In the genomic region with DNA sequence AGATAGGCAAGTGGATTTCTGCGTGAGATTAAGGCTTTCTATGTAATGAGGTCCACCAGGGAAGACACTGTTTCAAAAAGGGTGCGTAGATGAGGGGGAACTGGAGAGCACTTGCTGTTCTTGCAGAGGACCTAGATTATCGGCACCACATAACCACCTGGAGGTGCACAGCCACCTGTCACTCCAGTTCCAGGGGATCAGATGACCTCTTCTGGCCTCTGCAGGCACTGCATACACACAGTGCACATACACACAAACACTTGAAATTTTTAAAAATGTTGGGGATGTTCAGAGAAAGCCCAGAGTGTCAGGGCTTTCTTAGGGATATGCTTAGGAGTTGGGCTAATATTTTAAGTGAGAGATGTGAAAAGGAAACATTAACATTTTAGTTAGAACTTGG, we compare ENCODE assay signal across 18 mouse cellular contexts. TPM values are rescaled to one million over a fixed set of nuclear protein-coding genes. Genes with fewer than 3 reads are reported as not detected.
DNase-seq lines count a peak whose midpoint lies in the region; ATAC-seq and TF ChIP-seq lines count a peak whose summit lies in the region.
"Had no signal": no experiment of that assay in that cellular context is flagged by ENCODE, and none has a peak within 500 bp of the region (broad histone marks: within the 10 kb centered on the region; RNA-seq: fewer than 3 reads in every experiment).

No protein-coding gene starts in this region.

- peak; percentile 18 for TF ChIP-seq RAD21 in MEL (IDR thresholded peaks at IDR 0.05; ENCODE audit: low read depth, low read length)

- intact Hi-C loops in gastrocnemius, adult 2 months (cut with DNase I) = no loop called here

- no peak overlapping the region for H3K27ac ChIP-seq in gastrocnemius, adult 2 months
- no peak overlapping the region for H3K27ac ChIP-seq in liver, embryonic 14.5 days
- no peak overlapping the region for H3K27ac ChIP-seq in liver, embryonic 11.5 days (ENCODE audit: low read depth, low read length)
- no peak overlapping the region for H3K27ac ChIP-seq in MEL (ENCODE audit: control insufficient read depth, low read depth, low read length)
- H3K27ac ChIP-seq: embryonic facial prominence, embryonic 13.5 days; hindbrain, embryonic 12.5 days; limb, embryonic 13.5 days had no signal

- no peaks in the 10 kb centered on the region for H3K4me1 ChIP-seq in liver, embryonic 14.5 days (replicated peaks; ENCODE audit: control insufficient read depth in 2 of 2, insufficient read depth in 2 of 2, low read length in 1 of 2)
- peaks cover 3% of the 10 kb centered on the region; the same call in 1 of the 2 replicates for H3K4me1 ChIP-seq in liver, embryonic 11.5 days (replicated peaks; ENCODE audit: control insufficient read depth, insufficient read depth, low read length)
- H3K4me1 ChIP-seq in MEL (ENCODE audit: control insufficient read depth in 1 of 2, insufficient read depth in 2 of 2, low read length in 2 of 2) = peaks cover 0 to 14% of the 10 kb centered on the region in 2 experiments; a peak in 2 of 4 replicates

- H3K27me3 ChIP-seq in liver, embryonic 14.5 days (ENCODE audit: control insufficient read depth, insufficient read depth, low read length) = no peaks in the 10 kb centered on the region
- no peaks in the 10 kb centered on the region for H3K27me3 ChIP-seq in liver, embryonic 11.5 days (replicated peaks; ENCODE audit: control insufficient read depth, insufficient read depth, low read length)
- no peaks in the 10 kb centered on the region for H3K27me3 ChIP-seq in MEL (ENCODE audit: control insufficient read depth in 1 of 2, insufficient read depth in 2 of 2, low read length in 2 of 2)
- H3K27me3 ChIP-seq: embryonic facial prominence, embryonic 13.5 days; hindbrain, embryonic 12.5 days; limb, embryonic 13.5 days had no signal

- TF ChIP-seq POLR2A in MEL (IDR thresholded peaks at IDR 0.05; ENCODE audit: control insufficient read depth in 1 of 2, insufficient read depth in 1 of 2, low read depth in 1 of 2, low read length in 2 of 2, poor library complexity in 1 of 2) = no peak

- no peaks in the 10 kb centered on the region for H3K9me3 ChIP-seq in liver, embryonic 14.5 days (ENCODE audit: control insufficient read depth, low read length)
- H3K9me3 ChIP-seq in liver, embryonic 11.5 days (ENCODE audit: control insufficient read depth, low read length) = peaks cover 5% of the 10 kb centered on the region; the same call in 1 of the 2 replicates
- H3K9me3 ChIP-seq in MEL (replicated peaks; ENCODE audit: insufficient read depth, low read length) = no peaks in the 10 kb centered on the region
- H3K9me3 ChIP-seq: embryonic facial prominence, embryonic 13.5 days; hindbrain, embryonic 12.5 days; limb, embryonic 13.5 days had no signal

- H3K4me3 ChIP-seq in gastrocnemius, adult 2 months = no peak overlapping the region
- H3K4me3 ChIP-seq in liver, embryonic 14.5 days (ENCODE audit: insufficient read depth in 1 of 2, low read depth in 2 of 2, low read length in 2 of 2) = no peak overlapping the region
- H3K4me3 ChIP-seq in liver, embryonic 11.5 days (ENCODE audit: low read depth, low read length) = no peak overlapping the region
- no peak overlapping the region for H3K4me3 ChIP-seq in MEL (ENCODE audit: control insufficient read depth in 1 of 2, insufficient read depth in 1 of 2, low read depth in 2 of 2, low read length in 2 of 2)
- H3K4me3 ChIP-seq: embryonic facial prominence, embryonic 13.5 days; hindbrain, embryonic 12.5 days; limb, embryonic 13.5 days had no signal

- peak; percentile 1 for DNase-seq in gastrocnemius, adult 2 months
- DNase-seq in gastrocnemius, adult 8-10 months (ENCODE audit: low spot score in 2 of 2) = no peak
- DNase-seq in liver, embryonic 14.5 days (ENCODE audit: low read depth in 3 of 3, low spot score in 3 of 3) = no peak
- DNase-seq in liver, embryonic 11.5 days (ENCODE audit: low spot score) = no peak
- peak; percentile 35 for DNase-seq in A20 (ENCODE audit: low read depth, low spot score)
- DNase-seq in MEL (ENCODE audit: low read depth, low spot score) = peak; percentile 40
- DNase-seq in cerebellum, adult 18-20 months = no peak
- DNase-seq: adrenal gland, adult 2 months; B cell, adult 2 months; cerebellum, adult 11 months; forebrain, postnatal 0 days; gastrocnemius, postnatal 10 days; heart, adult 18-20 months had no signal

- ATAC-seq in liver, embryonic 14.5 days (ENCODE audit: insufficient read depth) = no peak
- no peak for ATAC-seq in liver, embryonic 11.5 days (replicated peaks; ENCODE audit: low FRiP score)
- ATAC-seq: forebrain, postnatal 0 days had no signal

- no peak for TF ChIP-seq EP300 in liver, embryonic 14.5 days (IDR thresholded peaks at IDR 0.05; ENCODE audit: low read depth)
- TF ChIP-seq EP300 in MEL (IDR thresholded peaks at IDR 0.05; ENCODE audit: low read depth in 1 of 2, low read length in 2 of 2) = no peak

- 92% methylated on average over 3 of the region's 3 CpGs for WGBS in liver, embryonic 14.5 days (ENCODE audit: insufficient replicate concordance)
- 96% methylated on average over 3 of the region's 3 CpGs for WGBS in liver, embryonic 11.5 days

- peaks cover 76% of the 10 kb centered on the region for H3K36me3 ChIP-seq in liver, embryonic 14.5 days (replicated peaks; ENCODE audit: control insufficient read depth, insufficient read depth, low read depth)
- peaks cover 85% of the 10 kb centered on the region for H3K36me3 ChIP-seq in liver, embryonic 11.5 days (ENCODE audit: control insufficient read depth, insufficient read depth, low read length)
- peaks cover 7 to 34% of the 10 kb centered on the region in 2 experiments for H3K36me3 ChIP-seq in MEL (ENCODE audit: control insufficient read depth in 1 of 2, insufficient read depth in 2 of 2, low read length in 2 of 2)

- no peak overlapping the region for H3K4me2 ChIP-seq in liver, embryonic 14.5 days (ENCODE audit: low read depth)
- no peak overlapping the region for H3K4me2 ChIP-seq in liver, embryonic 11.5 days
- H3K4me2 ChIP-seq: embryonic facial prominence, embryonic 13.5 days; hindbrain, embryonic 12.5 days; limb, embryonic 13.5 days had no signal

- no peak for TF ChIP-seq CTCF in gastrocnemius, adult 2 months (IDR thresholded peaks at IDR 0.05)
- peak; percentile 43; the same call in 1 of the 2 replicates for TF ChIP-seq CTCF in liver, embryonic 14.5 days (IDR thresholded peaks at IDR 0.05; ENCODE audit: low read depth)
- peak; percentile 33 to 52 (median 47) for TF ChIP-seq CTCF in MEL (IDR thresholded peaks at IDR 0.05 in 2 of 3, conservative IDR thresholded peaks at IDR 0.05 in 1 of 3; ENCODE audit: control insufficient read depth in 1 of 3, insufficient read depth in 1 of 3, low read depth in 2 of 3, low read length in 3 of 3, poor library complexity in 1 of 3, severe bottlenecking in 1 of 3)

- H3K9ac ChIP-seq in liver, embryonic 14.5 days (replicated peaks) = no peak overlapping the region
- H3K9ac ChIP-seq in liver, embryonic 11.5 days (ENCODE audit: low read depth, low read length) = no peak overlapping the region
- H3K9ac ChIP-seq in MEL (ENCODE audit: control insufficient read depth, low read depth, low read length, poor library complexity, severe bottlenecking) = no peak overlapping the region
- H3K9ac ChIP-seq: forebrain, postnatal 0 days; hindbrain, embryonic 12.5 days; limb, embryonic 13.5 days had no signal

- H3K79me2 ChIP-seq in MEL (ENCODE audit: control insufficient read depth, insufficient read depth, low read length, poor library complexity) = peaks cover 8% of the 10 kb centered on the region; the same call in 1 of the 2 replicates

RNA-seq across cellular contexts. Expression of gene Pafah1b3, which starts 7.9 kb away (rescaled TPM):
- total RNA-seq in gastrocnemius, adult 2 months (2021) = under 1 TPM; 0.38 to 0.86 TPM
- 1 to 10 TPM in 3 of 4 experiments, under 1 TPM in 1; 0.56 to 1.5 (median 1.1) TPM for total RNA-seq in gastrocnemius, adult 8-10 months (2022)
- polyA plus RNA-seq in liver, embryonic 14.5 days (2012; rRNA removed) = 26.2 and 29.4 TPM in 2 replicates
- polyA plus RNA-seq in liver, embryonic 14.5 days (2014; fragmentation: Nextera tagmentation; extraction: Ambion mirVana) = 24.3 and 29.8 TPM in 2 replicates
- 104 and 106 TPM in 2 replicates for polyA plus RNA-seq in liver, embryonic 11.5 days (2014; fragmentation: Nextera tagmentation; extraction: Ambion mirVana)
- 85.1 and 85.6 TPM in 2 replicates for total RNA-seq in MEL (2012; rRNA removed)
- polyA plus RNA-seq in MEL (2012; ENCODE audit: insufficient read depth in 1 of 2, insufficient read length in 2 of 2, low read depth in 1 of 2, low replicate concordance in 2 of 2, missing spikeins in 1 of 2) = 100 to 1,000 TPM; 110 to 180 TPM

RNA-seq across cellular contexts. Expression of gene Prr19, which starts 11.3 kb away (rescaled TPM):
- total RNA-seq in gastrocnemius, adult 2 months (2021) = not detected
- total RNA-seq in gastrocnemius, adult 8-10 months (2022) = not detected
- polyA plus RNA-seq in liver, embryonic 14.5 days (2012; rRNA removed) = 0.03 and 0.04 TPM in 2 replicates
- not detected in 2 replicates for polyA plus RNA-seq in liver, embryonic 14.5 days (2014; fragmentation: Nextera tagmentation; extraction: Ambion mirVana)
- 0.32 and 0.68 TPM in 2 replicates for polyA plus RNA-seq in liver, embryonic 11.5 days (2014; fragmentation: Nextera tagmentation; extraction: Ambion mirVana)
- total RNA-seq in MEL (2012; rRNA removed) = not detected in 2 replicates
- under 1 TPM in 1 of 2 experiments, not detected in 1; 0.11 TPM for polyA plus RNA-seq in MEL (2012; ENCODE audit: insufficient read depth in 1 of 2, insufficient read length in 2 of 2, low read depth in 1 of 2, low replicate concordance in 2 of 2, missing spikeins in 1 of 2)
- total RNA-seq: adrenal gland, adult 2 months; G1E; gastrocnemius, postnatal 10 days; heart, adult 18-20 months had no signal
- polyA plus RNA-seq: adrenal gland, adult 2 months; heart, postnatal 0 days had no signal

RNA-seq across cellular contexts. Expression of gene Tmem145, which starts 16.0 kb away (rescaled TPM):
- not detected for total RNA-seq in gastrocnemius, adult 2 months (2021)
- not detected for total RNA-seq in gastrocnemius, adult 8-10 months (2022)
- 0.23 TPM in 1 of 2 replicates, not detected in the other for polyA plus RNA-seq in liver, embryonic 14.5 days (2012; rRNA removed)
- not detected in 2 replicates for polyA plus RNA-seq in liver, embryonic 14.5 days (2014; fragmentation: Nextera tagmentation; extraction: Ambion mirVana)
- 0.16 and 0.32 TPM in 2 replicates for polyA plus RNA-seq in liver, embryonic 11.5 days (2014; fragmentation: Nextera tagmentation; extraction: Ambion mirVana)
- not detected in 2 replicates for total RNA-seq in MEL (2012; rRNA removed)
- not detected for polyA plus RNA-seq in MEL (2012; ENCODE audit: insufficient read depth in 1 of 2, insufficient read length in 2 of 2, low read depth in 1 of 2, low replicate concordance in 2 of 2, missing spikeins in 1 of 2)
- total RNA-seq: G1E; gastrocnemius, postnatal 10 days; heart, adult 18-20 months had no signal
- polyA plus RNA-seq: G1E; heart, postnatal 0 days had no signal

RNA-seq across cellular contexts. Expression of gene Cic, which starts 22.4 kb away (rescaled TPM):
- total RNA-seq in gastrocnemius, adult 2 months (2021) = 10 to 100 TPM; 37.0 to 40.4 TPM
- 10 to 100 TPM; 26.4 to 38.7 (median 30.1) TPM for total RNA-seq in gastrocnemius, adult 8-10 months (2022)
- polyA plus RNA-seq in liver, embryonic 14.5 days (2012; rRNA removed) = 14.0 and 14.8 TPM in 2 replicates
- 9.7 and 12.3 TPM in 2 replicates for polyA plus RNA-seq in liver, embryonic 14.5 days (2014; fragmentation: Nextera tagmentation; extraction: Ambion mirVana)
- 21.6 and 25.2 TPM in 2 replicates for polyA plus RNA-seq in liver, embryonic 11.5 days (2014; fragmentation: Nextera tagmentation; extraction: Ambion mirVana)
- total RNA-seq in MEL (2012; rRNA removed) = 56.6 and 57.2 TPM in 2 replicates
- polyA plus RNA-seq in MEL (2012; ENCODE audit: insufficient read depth in 1 of 2, insufficient read length in 2 of 2, low read depth in 1 of 2, low replicate concordance in 2 of 2, missing spikeins in 1 of 2) = 100 to 1,000 TPM; 157 TPM

RNA-seq across cellular contexts. Expression of gene Megf8, which starts 27.0 kb away (rescaled TPM):
- 10 to 100 TPM; 16.9 to 19.6 TPM for total RNA-seq in gastrocnemius, adult 2 months (2021)
- 10 to 100 TPM; 22.6 to 26.8 (median 25.0) TPM for total RNA-seq in gastrocnemius, adult 8-10 months (2022)
- polyA plus RNA-seq in liver, embryonic 14.5 days (2012; rRNA removed) = 1.3 TPM in 2 replicates
- 0.53 and 0.71 TPM in 2 replicates for polyA plus RNA-seq in liver, embryonic 14.5 days (2014; fragmentation: Nextera tagmentation; extraction: Ambion mirVana)
- 5.1 and 5.5 TPM in 2 replicates for polyA plus RNA-seq in liver, embryonic 11.5 days (2014; fragmentation: Nextera tagmentation; extraction: Ambion mirVana)
- total RNA-seq in MEL (2012; rRNA removed) = 12.7 and 13.1 TPM in 2 replicates
- polyA plus RNA-seq in MEL (2012; ENCODE audit: insufficient read depth in 1 of 2, insufficient read length in 2 of 2, low read depth in 1 of 2, low replicate concordance in 2 of 2, missing spikeins in 1 of 2) = 10 to 100 TPM in 1 of 2 experiments, not detected in 1; 22.0 TPM

Comparison
In these comparisons a context has a peak if more than half of its experiments do, and no peak if none do; other contexts are left out.
1. DNase-seq: peak in gastrocnemius, adult 2 months (single experiment), A20 (single experiment) and MEL (single experiment); none in gastrocnemius, adult 8-10 months (0 of 2), liver, embryonic 14.5 days (0 of 3), liver, embryonic 11.5 days (single experiment) and cerebellum, adult 18-20 months (0 of 2).
2. RNA of gene Pafah1b3, which starts 7.9 kb away (total RNA-seq): 85.1 to 85.6 TPM in MEL; 0.56 to 1.5 TPM in gastrocnemius, adult 8-10 months and 0.38 to 0.86 TPM in gastrocnemius, adult 2 months; every median in the first group is over 10 times any median in the second.